Mouse (Mus musculus): Measurements from ENCODE around the gene Sgce. TPM values are rescaled to one million over a fixed set of nuclear protein-coding genes. Genes with fewer than 3 reads are reported as not detected.

Gene Sgce
- total and polyA plus RNA-seq, 2 experiments from 2014 or later = 35.0 to 44.6 TPM

DNA sequence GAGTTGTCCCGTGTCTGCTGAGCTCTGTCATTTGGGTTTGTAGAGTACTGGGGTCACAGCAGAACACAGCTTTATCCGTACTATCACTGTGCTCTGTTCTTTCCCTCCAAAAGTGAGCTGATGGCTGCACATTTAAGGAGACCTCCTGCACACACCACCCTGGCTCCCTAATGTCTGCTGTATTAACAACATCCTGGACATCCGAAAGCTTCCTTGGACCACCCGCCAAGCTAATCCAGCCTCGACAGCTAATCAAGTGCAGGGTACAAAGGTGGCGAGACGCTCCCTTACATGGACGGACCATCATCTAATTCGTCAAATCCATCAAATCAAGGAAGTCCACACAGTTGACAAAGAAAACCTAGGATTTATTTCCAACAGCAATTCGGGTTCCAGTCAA is 53.5 kb downstream of the Sgce start:
- 54% methylated on average over 10 of the region's 10 CpGs for WGBS
- H3K27me3 ChIP-seq (ENCODE audit: insufficient read depth, low read length) = no peaks in the 10 kb centered on the region
- no peak overlapping the region for H3K4me2 ChIP-seq (ENCODE audit: low read depth, low read length, poor library complexity, severe bottlenecking)

GRCm38 (mm10) chr6:4690438-4690837 is 56.6 kb downstream of the Sgce start:
- WGBS = 63% methylated on average over 4 of the region's 4 CpGs
- H3K9ac ChIP-seq (replicated peaks; ENCODE audit: low read length, poor library complexity, severe bottlenecking) = no peak overlapping the region
- H3K9me3 ChIP-seq (ENCODE audit: low read length) = no peaks in the 10 kb centered on the region
- H3K4me3 ChIP-seq (ENCODE audit: low read depth, low read length) = no peak overlapping the region
- H3K4me2 ChIP-seq (ENCODE audit: low read depth, low read length, poor library complexity, severe bottlenecking) = no peak overlapping the region
- no peaks in the 10 kb centered on the region for H3K27me3 ChIP-seq (ENCODE audit: insufficient read depth, low read length)
- DNase-seq (ENCODE audit: low spot score) (no peak), ATAC-seq (ENCODE audit: low FRiP score) (no peak)
- no peaks in the 10 kb centered on the region for H3K36me3 ChIP-seq (ENCODE audit: insufficient read depth, low read length)
- no peaks in the 10 kb centered on the region for H3K4me1 ChIP-seq (ENCODE audit: insufficient read depth, low read length)
- no peak overlapping the region for H3K27ac ChIP-seq (ENCODE audit: low read depth, low read length)
- no peak for TF ChIP-seq CTCF (IDR thresholded peaks at IDR 0.05)

More for the DNA sequence above, 53.5 kb downstream of the Sgce start:
- no peak for DNase-seq (ENCODE audit: low spot score)
- no peak overlapping the region for H3K9ac ChIP-seq (replicated peaks; ENCODE audit: low read length, poor library complexity, severe bottlenecking)
- no peaks in the 10 kb centered on the region for H3K9me3 ChIP-seq (ENCODE audit: low read length)
- H3K36me3 ChIP-seq (ENCODE audit: insufficient read depth, low read length) = no peaks in the 10 kb centered on the region
- TF ChIP-seq CTCF (IDR thresholded peaks at IDR 0.05) = no peak
- no peak overlapping the region for H3K27ac ChIP-seq (ENCODE audit: low read depth, low read length)
- H3K4me1 ChIP-seq (ENCODE audit: insufficient read depth, low read length) = no peaks in the 10 kb centered on the region
- no peak for ATAC-seq (ENCODE audit: low FRiP score)
- no peak overlapping the region for H3K4me3 ChIP-seq (ENCODE audit: low read depth, low read length)

DNA sequence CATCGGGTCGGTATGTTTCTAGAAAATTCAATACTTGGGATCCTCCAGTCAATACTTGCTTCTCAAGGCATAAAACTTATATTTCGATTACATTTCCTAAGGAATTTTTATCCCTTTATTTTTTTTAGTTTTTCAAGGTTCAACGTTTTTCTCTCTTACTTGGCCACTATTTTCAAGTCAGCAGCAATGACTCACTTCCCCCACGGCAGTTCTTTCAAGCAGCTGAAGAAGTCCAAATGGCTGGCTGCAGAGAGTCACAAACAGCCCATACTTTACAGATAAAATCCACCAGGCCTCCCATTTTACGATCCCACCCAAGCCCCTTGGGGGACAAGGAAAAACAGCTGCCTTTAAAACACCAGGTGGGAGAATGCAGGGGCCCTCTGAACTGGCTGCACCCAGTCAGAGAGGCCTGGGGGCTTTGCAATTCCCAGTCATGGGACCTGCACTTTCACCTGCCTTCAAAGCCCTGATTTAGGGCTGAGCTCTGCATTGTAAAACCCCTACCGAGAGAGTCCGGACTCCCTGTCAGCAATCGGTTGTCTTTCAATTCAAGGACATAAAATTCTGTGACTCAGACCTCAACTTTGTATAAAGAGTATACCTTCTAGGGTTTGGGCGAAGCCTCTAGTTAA is 62.2 kb downstream of the Sgce start:
- no peak for TF ChIP-seq CTCF (IDR thresholded peaks at IDR 0.05)
- ATAC-seq (ENCODE audit: low FRiP score) = no peak
- WGBS = 69% methylated on average over 10 of the region's 10 CpGs

DNA sequence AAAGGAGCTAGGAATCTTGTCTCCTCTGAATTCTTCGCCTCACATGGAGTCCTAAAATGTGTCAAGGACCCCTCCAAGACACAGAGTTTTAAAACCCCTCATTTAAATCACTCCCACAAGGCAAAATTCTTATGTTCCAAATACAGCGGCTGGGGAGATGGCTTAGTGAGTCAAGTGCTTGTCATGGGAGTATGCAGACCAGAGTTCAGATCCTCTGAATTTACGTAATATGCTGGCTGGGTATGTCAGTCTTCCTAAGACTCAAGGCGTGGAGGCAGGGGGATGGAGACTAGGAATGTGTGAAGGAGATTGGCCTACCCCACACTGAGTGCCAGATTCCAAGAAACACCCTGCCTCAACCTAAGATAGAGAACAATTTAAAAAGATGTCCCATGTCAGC is 66.4 kb downstream of the Sgce start:
- no peaks in the 10 kb centered on the region for H3K4me1 ChIP-seq (ENCODE audit: insufficient read depth, low read length)
- 93% methylated on average over 4 of the region's 4 CpGs for WGBS
- no peak overlapping the region for H3K4me2 ChIP-seq (ENCODE audit: low read depth, low read length, poor library complexity, severe bottlenecking)
- ATAC-seq (ENCODE audit: low FRiP score) (no peak), DNase-seq (ENCODE audit: low spot score) (no peak)
- H3K27ac ChIP-seq (ENCODE audit: low read depth, low read length) = no peak overlapping the region
- no peak overlapping the region for H3K4me3 ChIP-seq (ENCODE audit: low read depth, low read length)
- no peaks in the 10 kb centered on the region for H3K36me3 ChIP-seq (ENCODE audit: insufficient read depth, low read length)
- H3K9me3 ChIP-seq (ENCODE audit: low read length) = no peaks in the 10 kb centered on the region
- H3K9ac ChIP-seq (replicated peaks; ENCODE audit: low read length, poor library complexity, severe bottlenecking) = no peak overlapping the region
- no peaks in the 10 kb centered on the region for H3K27me3 ChIP-seq (ENCODE audit: insufficient read depth, low read length)
- TF ChIP-seq CTCF (IDR thresholded peaks at IDR 0.05) = no peak

More for the DNA sequence above, 62.2 kb downstream of the Sgce start:
- H3K4me1 ChIP-seq (ENCODE audit: insufficient read depth, low read length) = no peaks in the 10 kb centered on the region
- H3K27me3 ChIP-seq (ENCODE audit: insufficient read depth, low read length) = no peaks in the 10 kb centered on the region
- H3K36me3 ChIP-seq (ENCODE audit: insufficient read depth, low read length) = no peaks in the 10 kb centered on the region
- H3K4me3 ChIP-seq (ENCODE audit: low read depth, low read length) = no peak overlapping the region
- H3K4me2 ChIP-seq (ENCODE audit: low read depth, low read length, poor library complexity, severe bottlenecking) = no peak overlapping the region
- no peak overlapping the region for H3K27ac ChIP-seq (ENCODE audit: low read depth, low read length)
- no peak for DNase-seq (ENCODE audit: low spot score)
- no peaks in the 10 kb centered on the region for H3K9me3 ChIP-seq (ENCODE audit: low read length)
- H3K9ac ChIP-seq (replicated peaks; ENCODE audit: low read length, poor library complexity, severe bottlenecking) = no peak overlapping the region

GRCm38 (mm10) chr6:4679981-4680380 is 67.0 kb downstream of the Sgce start:
- no peak overlapping the region for H3K4me2 ChIP-seq (ENCODE audit: low read depth, low read length, poor library complexity, severe bottlenecking)
- WGBS = 84% methylated on average over 1 of the region's 1 CpGs
- H3K27me3 ChIP-seq (ENCODE audit: insufficient read depth, low read length) = no peaks in the 10 kb centered on the region
- TF ChIP-seq CTCF (IDR thresholded peaks at IDR 0.05) = no peak
- no peak overlapping the region for H3K4me3 ChIP-seq (ENCODE audit: low read depth, low read length)
- ATAC-seq (ENCODE audit: low FRiP score) = no peak
- DNase-seq (ENCODE audit: low spot score) = no peak
- no peaks in the 10 kb centered on the region for H3K9me3 ChIP-seq (ENCODE audit: low read length)
- H3K36me3 ChIP-seq (ENCODE audit: insufficient read depth, low read length) = no peaks in the 10 kb centered on the region
- H3K4me1 ChIP-seq (ENCODE audit: insufficient read depth, low read length) = no peaks in the 10 kb centered on the region
- no peak overlapping the region for H3K9ac ChIP-seq (replicated peaks; ENCODE audit: low read length, poor library complexity, severe bottlenecking)
- no peak overlapping the region for H3K27ac ChIP-seq (ENCODE audit: low read depth, low read length)

GRCm38 (mm10) chr6:4677356-4677761 is 69.6 kb downstream of the Sgce start:
- DNase-seq (ENCODE audit: low spot score) (no peak), ATAC-seq (ENCODE audit: low FRiP score) (no peak)
- H3K4me2 ChIP-seq (ENCODE audit: low read depth, low read length, poor library complexity, severe bottlenecking) = no peak overlapping the region
- no peaks in the 10 kb centered on the region for H3K36me3 ChIP-seq (ENCODE audit: insufficient read depth, low read length)
- no peaks in the 10 kb centered on the region for H3K4me1 ChIP-seq (ENCODE audit: insufficient read depth, low read length)
- no peak overlapping the region for H3K27ac ChIP-seq (ENCODE audit: low read depth, low read length)
- TF ChIP-seq CTCF (IDR thresholded peaks at IDR 0.05) = no peak
- no peak overlapping the region for H3K4me3 ChIP-seq (ENCODE audit: low read depth, low read length)
- no peaks in the 10 kb centered on the region for H3K9me3 ChIP-seq (ENCODE audit: low read length)
- H3K27me3 ChIP-seq (ENCODE audit: insufficient read depth, low read length) = no peaks in the 10 kb centered on the region
- WGBS = 38% methylated on average over 1 of the region's 1 CpGs
- no peak overlapping the region for H3K9ac ChIP-seq (replicated peaks; ENCODE audit: low read length, poor library complexity, severe bottlenecking)

All from midbrain, postnatal 0 days (tissue).